Mouse (Mus musculus) spleen, adult 2 months (tissue): ENCODE data around the gene Nrarp. TPM values are rescaled to one million over a fixed set of nuclear protein-coding genes. Genes with fewer than 3 reads are reported as not detected.

ENCODE experiments used
- DNase-seq, 2 experiments: peaks; one replicate each; pipeline versions ENCODE4 v3.0.0 to v3.0.0-alpha.2; 2012 to 2021; ENCODE audit warnings: low spot score in 2 of 2, low read depth in 1 of 2
- H3K27ac ChIP-seq: fragments of 200-500 bp; 2 replicates; pipeline ENCODE4 v1.5.1; 2012; ENCODE audit warnings: low read length, inconsistent platforms; ENCODE audit not compliant: insufficient read depth
- H3K27me3 ChIP-seq: fragments of 200-500 bp; 2 replicates; pipeline ENCODE4 v1.6.1; 2012; ENCODE audit warnings: mild to moderate bottlenecking, moderate library complexity, low read length, inconsistent platforms; ENCODE audit not compliant: control insufficient read depth, insufficient read depth
- H3K36me3 ChIP-seq: fragments of 200-500 bp; 2 replicates; pipeline ENCODE4 v1.6.1; 2012; ENCODE audit warnings: mild to moderate bottlenecking, low read length, inconsistent platforms; ENCODE audit not compliant: control insufficient read depth, insufficient read depth
- H3K4me1 ChIP-seq: fragments of 200-500 bp; 2 replicates; pipeline ENCODE4 v1.6.1; 2011; ENCODE audit warnings: inconsistent platforms; ENCODE audit not compliant: control insufficient read depth, insufficient read depth, insufficient read length
- H3K4me3 ChIP-seq: fragments of 200-500 bp; 2 replicates; pipeline ENCODE4 v1.5.1; 2011; ENCODE audit warnings: mild to moderate bottlenecking, inconsistent platforms; ENCODE audit not compliant: insufficient read depth, insufficient read length; ENCODE audit errors: extremely low read depth
- CTCF ChIP-seq: fragments of 200-500 bp; IDR thresholded peaks from 2 replicates; pipeline ENCODE4 v1.5.1; 2011; ENCODE audit warnings: mild to moderate bottlenecking, inconsistent platforms; ENCODE audit not compliant: insufficient read depth, insufficient read length, insufficient replicate concordance; ENCODE audit errors: extremely low read depth
- POLR2A ChIP-seq: fragments of 200-500 bp; IDR thresholded peaks from 2 replicates; pipeline ENCODE4 v1.6.1; 2011; ENCODE audit warnings: low read depth, low read length, inconsistent platforms
- WGBS: fragments of 180-500 bp; shearing (Covaris S2); methylation state at CpG from one replicate; pipeline ENCODE4 v1.1.7; 2018; 5-methylcytosine and 5-hydroxymethylcytosine counted together
- polyA plus RNA-seq: library from polyadenylated mRNA; depleted of rRNA; stranded (reverse); fragments of >200 nt; gene quantifications from 2 replicates; pipeline ENCODE4 v1.2.3, GENCODE M21; 2012

Nrarp gene
- polyA plus RNA-seq, 1 experiment, result 8.0 TPM

- no peak for TF ChIP-seq CTCF
- no peak for TF ChIP-seq POLR2A
- Histone ChIP-seq H3K27me3 (no peaks in the 10 kb centered on the region), H3K27ac (0 out of 2 replicates have a peak overlapping the region, but pooled peaks have one; percentile 38), H3K36me3 (no peaks in the 10 kb centered on the region), H3K4me1 (no peaks in the 10 kb centered on the region), H3K4me3 (no peak overlapping the region)
- 85% methylated on average over 5 of the region's 5 CpGs for WGBS
- no peak for DNase-seq
Measured at GRCm38 (mm10) chr2:25147892-25148291, 32.7 kb upstream of the Nrarp start.

- 75% methylated on average over 2 of the region's 2 CpGs for WGBS
- Histone ChIP-seq H3K27me3 (no peaks in the 10 kb centered on the region), H3K36me3 (no peaks in the 10 kb centered on the region), H3K4me1 (no peaks in the 10 kb centered on the region), H3K27ac (no peak overlapping the region), H3K4me3 (no peak overlapping the region)
- TF ChIP-seq POLR2A (no peak), CTCF (no peak)
- DNase-seq, result no peak
Measured at GRCm38 (mm10) chr2:25149643-25150042, 30.9 kb upstream of the Nrarp start.

GRCm38 (mm10) chr2:25151280-25151956 lies 29.1 kb upstream of the Nrarp start:
- Histone ChIP-seq H3K27ac (no peak overlapping the region), H3K36me3 (no peaks in the 10 kb centered on the region), H3K27me3 (no peaks in the 10 kb centered on the region), H3K4me1 (no peaks in the 10 kb centered on the region), H3K4me3 (no peak overlapping the region)
- TF ChIP-seq POLR2A, result no peak
- TF ChIP-seq CTCF, result no peak
- WGBS, result 83% methylated on average over 4 of the region's 4 CpGs
- no peak for DNase-seq

GRCm38 (mm10) chr2:25156177-25156576 lies 24.4 kb upstream of the Nrarp start:
- Histone ChIP-seq H3K4me1 (no peaks in the 10 kb centered on the region), H3K36me3 (no peaks in the 10 kb centered on the region), H3K27me3 (no peaks in the 10 kb centered on the region), H3K4me3 (no peak overlapping the region), H3K27ac (no peak overlapping the region)
- DNase-seq, result no peak
- TF ChIP-seq POLR2A (no peak), CTCF (no peak)
- 90% methylated on average over 3 of the region's 3 CpGs for WGBS

- Histone ChIP-seq H3K27me3 (no peaks in the 10 kb centered on the region), H3K27ac (no peak overlapping the region), H3K36me3 (no peaks in the 10 kb centered on the region), H3K4me3 (no peak overlapping the region), H3K4me1 (no peaks in the 10 kb centered on the region)
- DNase-seq, result no peak
- TF ChIP-seq POLR2A (no peak), CTCF (no peak)
- WGBS, result 45% methylated on average over 2 of the region's 2 CpGs
Measured at GRCm38 (mm10) chr2:25156990-25157389, 23.6 kb upstream of the Nrarp start.

GRCm38 (mm10) chr2:25157655-25158054 lies 22.9 kb upstream of the Nrarp start:
- Histone ChIP-seq H3K4me1 (no peaks in the 10 kb centered on the region), H3K27ac (no peak overlapping the region), H3K4me3 (no peak overlapping the region), H3K27me3 (no peaks in the 10 kb centered on the region), H3K36me3 (no peaks in the 10 kb centered on the region)
- TF ChIP-seq CTCF (no peak), POLR2A (no peak)
- DNase-seq, result peak; percentile 37 to 38
- WGBS, result 58% methylated on average over 2 of the region's 2 CpGs

- WGBS, result 39% methylated on average over 4 of the region's 4 CpGs
- Histone ChIP-seq H3K4me3 (peak overlapping the region; percentile 33; the same call in 1 of the 2 replicates), H3K36me3 (no peaks in the 10 kb centered on the region), H3K27ac (no peak overlapping the region), H3K27me3 (no peaks in the 10 kb centered on the region), H3K4me1 (peaks cover 24% of the 10 kb centered on the region; the same call in 1 of the 2 replicates)
- DNase-seq, result no peak
- TF ChIP-seq CTCF (no peak), POLR2A (no peak)
Measured at GRCm38 (mm10) chr2:25167481-25167880, 13.1 kb upstream of the Nrarp start.
